Mouse (Mus musculus) ES-E14 (cell line): ENCODE data around the gene Ruvbl1.

Source experiments
- CHD2 ChIP-seq: IDR thresholded peaks from 2 replicates; pipeline ENCODE4 v1.6.1; 2014; ENCODE audit warnings: mild to moderate bottlenecking, low read depth, low read length, inconsistent platforms
- HCFC1 ChIP-seq: IDR thresholded peaks from 2 replicates; pipeline ENCODE4 v1.6.1; 2012; ENCODE audit warnings: low read length, inconsistent platforms, borderline replicate concordance; ENCODE audit not compliant: insufficient read depth
- ZNF384 ChIP-seq: IDR thresholded peaks from 2 replicates; pipeline ENCODE4 v1.6.1; 2012; ENCODE audit warnings: low read depth, low read length, inconsistent platforms

- TF ChIP-seq CHD2 (no peak), ZNF384 (no peak), HCFC1 (no peak)
Measured at GRCm38 (mm10) chr6:88502030-88502970, 37.1 kb downstream of the Ruvbl1 start.
